Mouse (Mus musculus) megakaryocyte, embryonic 14.5 days (primary cell): ENCODE results near the gene Gm49325. TPM values are rescaled to one million over a fixed set of nuclear protein-coding genes. Genes with fewer than 3 reads are reported as not detected.

ENCODE experiments used
- H3K27me3 ChIP-seq: replicated peaks from 2 replicates; pipeline ENCODE3; 2012; ENCODE audit warnings: inconsistent platforms
- H3K36me3 ChIP-seq: replicated peaks from 2 replicates; pipeline ENCODE3; 2012; ENCODE audit warnings: low read length, inconsistent platforms, mixed read lengths
- H3K4me1 ChIP-seq: 2 replicates; pipeline ENCODE4 v1.6.1; 2012; ENCODE audit warnings: inconsistent platforms
- H3K4me3 ChIP-seq: replicated peaks from 2 replicates; pipeline ENCODE3; 2012; ENCODE audit warnings: moderate library complexity, mild to moderate bottlenecking, inconsistent platforms
- H3K9me3 ChIP-seq: 2 replicates; pipeline ENCODE4 v1.6.1; 2012; ENCODE audit warnings: inconsistent platforms
- FLI1 ChIP-seq: IDR thresholded peaks from 2 replicates; pipeline ENCODE4 v1.6.1; 2012; ENCODE audit warnings: low read length, inconsistent platforms, mixed read lengths
- GATA1 ChIP-seq: IDR thresholded peaks from 3 replicates; pipeline ENCODE4 v1.6.1; 2012; ENCODE audit warnings: mixed read lengths, low read length, inconsistent platforms, borderline replicate concordance
- polyA plus RNA-seq: library from polyadenylated mRNA; stranded (reverse); fragments of >175 nt; gene quantifications from 2 replicates; pipeline ENCODE4 v1.2.3, GENCODE M21; 2012; ENCODE audit warnings: low replicate concordance; ENCODE audit not compliant: insufficient read depth

Gene Gm49325
- polyA plus RNA-seq, 1 experiment = 9.0 TPM

DNA sequence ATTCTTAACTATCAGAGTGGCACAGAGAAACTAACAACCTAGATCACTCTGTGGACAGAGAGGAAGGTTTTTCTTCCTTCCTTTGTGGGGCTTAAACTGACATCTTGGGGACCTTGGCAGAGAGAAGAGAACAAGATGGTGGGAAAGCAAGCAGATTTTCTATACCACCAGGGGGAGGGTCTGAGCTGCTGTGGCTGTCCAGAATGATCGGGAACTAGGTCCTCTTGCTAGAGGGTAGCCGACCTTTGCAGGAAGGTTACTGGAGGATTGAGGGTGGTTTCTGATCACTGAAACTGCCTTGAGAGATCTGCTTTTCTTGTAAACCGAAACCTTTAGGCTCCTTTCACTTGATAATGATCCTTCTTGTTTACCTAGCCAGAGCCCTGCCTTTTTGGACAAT is 33.8 kb upstream of the Gm49325 start:
- peaks cover 50% of the 10 kb centered on the region for H3K4me1 ChIP-seq
- no peaks in the 10 kb centered on the region for H3K27me3 ChIP-seq
- no peaks in the 10 kb centered on the region for H3K9me3 ChIP-seq
- TF ChIP-seq FLI1 (no peak), GATA1 (no peak)
- H3K4me3 ChIP-seq = no peak overlapping the region
- peaks cover 61% of the 10 kb centered on the region for H3K36me3 ChIP-seq

DNA sequence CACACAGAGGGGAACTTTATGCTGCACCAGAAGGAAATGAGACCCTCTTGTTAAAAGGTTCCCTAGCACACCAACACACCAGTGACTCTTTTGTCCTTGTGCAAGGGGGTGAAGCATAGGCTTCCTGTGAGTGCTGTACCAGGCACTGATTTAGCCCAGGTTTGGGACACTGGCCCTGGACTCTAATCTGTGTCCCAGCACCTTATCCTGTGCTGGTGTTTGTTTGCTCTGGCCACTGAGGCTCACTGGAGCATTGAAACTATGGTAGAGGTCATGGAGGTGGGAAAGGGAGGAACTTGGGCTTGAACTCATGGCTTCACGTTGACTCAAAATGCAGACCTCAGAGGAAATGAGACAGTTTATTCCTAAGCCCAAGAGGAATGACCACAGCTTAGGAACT is 32.8 kb upstream of the Gm49325 start:
- no peak overlapping the region for H3K4me3 ChIP-seq
- TF ChIP-seq GATA1 = no peak
- TF ChIP-seq FLI1 = no peak

DNA sequence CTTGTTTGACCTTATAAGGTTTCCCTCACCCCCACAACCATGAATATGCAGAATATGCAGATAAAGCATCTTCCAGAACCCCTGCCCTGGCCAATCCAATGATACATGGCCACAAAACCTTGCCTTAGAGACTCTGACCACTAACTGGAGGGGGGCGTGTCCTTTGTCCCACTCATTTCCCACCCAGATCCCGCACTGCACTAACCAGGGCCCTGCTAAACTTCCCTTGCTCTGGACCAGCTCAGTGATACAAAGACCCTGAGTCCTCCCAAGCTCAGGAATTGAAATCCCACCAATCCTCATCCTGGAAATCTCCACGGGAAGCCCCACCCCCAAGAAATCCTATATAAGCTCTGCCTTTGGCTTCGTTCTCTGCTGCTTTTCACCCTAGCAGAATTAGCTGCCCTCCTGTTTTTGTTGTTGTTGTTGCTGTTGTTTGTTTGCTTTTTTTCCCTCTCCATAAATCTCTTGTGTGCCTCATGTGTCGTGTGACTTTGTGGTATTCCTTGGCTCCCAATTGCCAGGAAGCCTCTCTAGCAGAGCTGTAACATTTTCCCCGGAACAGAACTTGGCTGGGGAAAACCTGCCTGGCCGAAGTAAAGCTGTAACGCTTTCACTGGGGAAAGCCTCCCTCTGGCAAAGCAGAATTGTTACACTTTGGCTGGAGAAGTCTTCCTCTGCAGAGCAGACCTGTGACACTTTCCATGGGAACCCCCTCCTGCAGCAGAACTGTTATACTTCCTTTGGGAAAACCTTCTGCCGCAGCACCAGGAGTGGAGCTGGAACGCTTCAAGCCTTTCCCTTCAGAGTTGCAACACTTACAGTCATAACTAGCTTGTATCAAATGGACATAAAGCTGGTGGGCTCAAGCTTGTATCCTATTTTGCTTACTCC is 25.7 kb upstream of the Gm49325 start:
- no peaks in the 10 kb centered on the region for H3K27me3 ChIP-seq
- H3K4me3 ChIP-seq = peak overlapping the region; percentile 99
- no peak for TF ChIP-seq GATA1
- no peak for TF ChIP-seq FLI1
- peaks cover 49% of the 10 kb centered on the region for H3K4me1 ChIP-seq
- H3K9me3 ChIP-seq = no peaks in the 10 kb centered on the region
- H3K36me3 ChIP-seq = peaks cover 25% of the 10 kb centered on the region

More for the DNA sequence above, 32.8 kb upstream of the Gm49325 start:
- H3K27me3 ChIP-seq = no peaks in the 10 kb centered on the region
- no peaks in the 10 kb centered on the region for H3K9me3 ChIP-seq
- H3K36me3 ChIP-seq = peaks cover 53% of the 10 kb centered on the region
- peaks cover 50% of the 10 kb centered on the region for H3K4me1 ChIP-seq

GRCm38 (mm10) chr10:77581023-77581407 is 25.0 kb upstream of the Gm49325 start:
- H3K4me1 ChIP-seq = peaks cover 53% of the 10 kb centered on the region
- TF ChIP-seq FLI1 (no peak), GATA1 (no peak)
- peaks cover 30% of the 10 kb centered on the region for H3K36me3 ChIP-seq
- no peaks in the 10 kb centered on the region for H3K9me3 ChIP-seq
- peak overlapping the region; percentile 99 for H3K4me3 ChIP-seq
- no peaks in the 10 kb centered on the region for H3K27me3 ChIP-seq

DNA sequence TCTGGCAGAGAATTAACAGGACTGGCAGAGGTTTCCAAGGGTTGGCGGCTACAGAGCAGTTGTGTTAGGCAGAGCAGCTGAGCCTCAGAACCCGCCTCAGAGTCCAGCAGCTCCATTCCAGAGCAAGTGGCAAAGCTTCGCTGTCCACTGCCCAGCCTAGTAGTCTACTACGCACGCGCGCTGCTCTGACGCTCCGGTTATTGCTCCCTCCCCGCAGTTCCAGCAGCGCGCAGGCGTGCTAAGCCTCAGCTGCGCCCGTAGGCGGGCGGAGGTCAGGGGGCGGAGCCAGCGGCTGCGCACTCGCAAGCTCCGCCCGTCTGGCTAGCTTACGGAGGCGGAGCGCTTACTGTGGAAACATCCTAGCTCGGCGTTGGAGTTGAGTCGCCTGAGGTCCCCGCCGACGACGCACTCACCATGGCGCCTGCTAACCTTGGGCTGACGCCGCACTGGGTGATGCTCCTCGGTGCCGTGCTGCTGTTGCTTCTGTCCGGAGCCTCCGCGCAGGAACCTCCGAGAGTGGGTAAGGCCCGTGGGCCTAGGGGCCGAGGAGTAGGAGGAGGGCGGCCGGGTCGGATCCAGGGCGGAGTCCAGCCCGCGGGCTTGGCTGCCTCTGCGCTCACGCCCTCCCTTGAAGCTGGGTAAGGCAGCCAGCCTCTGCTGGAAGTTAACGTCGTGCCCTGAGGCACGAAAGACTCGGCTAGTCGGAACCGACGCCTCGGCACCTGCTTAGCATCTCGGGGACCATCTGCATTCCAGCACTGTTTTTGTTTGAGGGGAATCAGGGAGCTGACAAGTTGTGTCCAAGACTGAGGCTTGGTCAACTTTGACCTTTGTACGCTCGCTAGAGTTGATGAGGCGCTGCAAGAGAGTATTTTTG is 24.4 kb upstream of the Gm49325 start, which contains the start of gene Pttg1ip:
Pttg1ip (plus strand) TSS at position 313 of the 877 bp plus-strand sequence.
- TF ChIP-seq FLI1 (no peak), GATA1 (no peak)
- peaks cover 59% of the 10 kb centered on the region for H3K4me1 ChIP-seq

GRCm38 (mm10) chr10:77582285-77582618 is 23.7 kb upstream of the Gm49325 start:
- H3K4me3 ChIP-seq = peak overlapping the region; percentile 99
- H3K27me3 ChIP-seq = no peaks in the 10 kb centered on the region
- H3K9me3 ChIP-seq = no peaks in the 10 kb centered on the region
- H3K4me1 ChIP-seq = peaks cover 65% of the 10 kb centered on the region
- TF ChIP-seq FLI1 = no peak
- TF ChIP-seq GATA1 = no peak
- peaks cover 42% of the 10 kb centered on the region for H3K36me3 ChIP-seq

More for the DNA sequence above, 24.4 kb upstream of the Gm49325 start, which contains the start of gene Pttg1ip:
- H3K4me3 ChIP-seq = peak within 1 kb of the TSS; percentile 99
- no peaks in the 10 kb centered on the region for H3K9me3 ChIP-seq
- H3K27me3 ChIP-seq = no peaks in the 10 kb centered on the region
- H3K36me3 ChIP-seq = peaks cover 36% of the 10 kb centered on the region

GRCm38 (mm10) chr10:77583795-77584422 is 22.1 kb upstream of the Gm49325 start:
- peaks cover 59% of the 10 kb centered on the region for H3K36me3 ChIP-seq
- peak overlapping the region; percentile 99 for H3K4me3 ChIP-seq
- no peaks in the 10 kb centered on the region for H3K9me3 ChIP-seq
- TF ChIP-seq FLI1 = no peak
- TF ChIP-seq GATA1 = peak; percentile 71; the same call in 2 of the 3 replicates
- H3K27me3 ChIP-seq = no peaks in the 10 kb centered on the region
- peaks cover 80% of the 10 kb centered on the region for H3K4me1 ChIP-seq

DNA sequence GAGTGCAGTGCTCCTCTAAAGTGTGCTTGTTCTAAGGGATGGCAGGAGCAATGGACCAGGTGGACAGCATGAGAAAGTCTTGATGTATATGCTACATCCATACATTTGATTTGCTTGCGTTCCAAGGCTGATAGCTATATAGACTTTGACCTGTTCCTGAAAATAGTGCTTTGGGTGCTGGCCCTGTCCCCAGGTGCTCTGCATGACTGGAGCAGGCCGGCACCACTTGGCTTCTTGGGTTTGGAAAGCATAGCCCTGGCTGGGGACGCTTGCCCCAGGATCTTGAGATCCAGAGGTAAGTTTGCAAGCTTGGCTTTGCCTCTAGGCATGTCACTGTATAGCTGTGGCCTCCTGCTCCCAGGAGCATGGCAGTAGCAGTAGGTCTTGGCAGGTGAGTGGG is 19.4 kb upstream of the Gm49325 start:
- H3K27me3 ChIP-seq = no peaks in the 10 kb centered on the region
- H3K4me3 ChIP-seq = peak overlapping the region; percentile 87
- H3K4me1 ChIP-seq = peaks cover 83% of the 10 kb centered on the region
- peaks cover 86% of the 10 kb centered on the region for H3K36me3 ChIP-seq
- H3K9me3 ChIP-seq = no peaks in the 10 kb centered on the region
- TF ChIP-seq GATA1 = no peak
- no peak for TF ChIP-seq FLI1

- TF ChIP-seq GATA1 (no peak), FLI1 (no peak)
- H3K9me3 ChIP-seq = no peaks in the 10 kb centered on the region
- H3K36me3 ChIP-seq = peaks cover 90% of the 10 kb centered on the region
- peaks cover 89% of the 10 kb centered on the region for H3K4me1 ChIP-seq
- peak overlapping the region; percentile 87 for H3K4me3 ChIP-seq
- no peaks in the 10 kb centered on the region for H3K27me3 ChIP-seq
Observed at GRCm38 (mm10) chr10:77587091-77587775, 18.8 kb upstream of the Gm49325 start.
